Mouse (Mus musculus): ENCODE results near the gene Lin9.

The Lin9 gene

GRCm38 (mm10) chr1:180707368-180707767 lies 66.4 kb downstream of the Lin9 start:
- in situ Hi-C loops (cut with MboI, MseI): no loop called here

GRCm38 (mm10) chr1:180707813-180708212 lies 66.9 kb downstream of the Lin9 start:
- in situ Hi-C loops (cut with MboI, MseI): no loop called here

DNA sequence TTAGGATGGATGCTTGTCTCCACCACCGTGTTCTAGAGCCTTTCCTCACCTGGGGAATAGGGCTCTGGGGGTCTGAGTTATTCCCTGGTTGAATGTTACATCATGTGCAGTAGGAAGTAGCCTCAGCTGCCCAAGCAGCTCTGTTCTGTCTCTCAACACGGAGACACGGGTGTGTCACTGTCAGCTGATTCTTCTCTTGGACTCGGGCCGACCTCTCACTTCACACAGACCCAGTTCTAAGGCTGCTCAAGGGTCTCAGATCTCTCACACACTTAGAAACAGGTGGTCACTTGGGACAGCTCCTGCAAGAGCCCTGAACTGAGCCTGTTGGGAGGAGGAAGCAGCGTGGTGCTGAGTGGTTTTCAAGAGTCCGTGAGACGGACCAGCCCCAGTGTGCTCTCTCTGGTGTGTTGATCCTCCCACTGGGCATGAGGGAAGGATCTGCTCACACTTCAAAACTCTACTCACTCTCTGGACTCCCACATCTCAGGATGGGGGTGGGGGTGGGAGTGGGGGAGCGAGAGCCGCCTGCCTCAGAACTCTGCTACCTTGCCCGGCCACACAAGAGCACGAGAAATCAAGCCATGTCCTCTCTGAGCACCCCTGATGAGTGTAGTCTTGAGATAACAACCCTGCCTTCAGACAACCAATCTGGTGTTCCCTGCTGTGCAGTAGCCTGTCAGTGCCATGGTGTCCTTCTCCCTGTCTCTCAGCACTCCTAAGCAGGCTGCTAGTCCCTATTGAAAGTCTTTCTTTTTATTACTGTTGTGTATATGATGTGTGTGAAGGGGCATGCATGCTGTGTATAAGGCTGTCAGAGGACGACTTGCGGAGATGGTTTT lies 68.2 kb downstream of the Lin9 start:
- in situ Hi-C loops (cut with MboI, MseI): no loop called here

DNA sequence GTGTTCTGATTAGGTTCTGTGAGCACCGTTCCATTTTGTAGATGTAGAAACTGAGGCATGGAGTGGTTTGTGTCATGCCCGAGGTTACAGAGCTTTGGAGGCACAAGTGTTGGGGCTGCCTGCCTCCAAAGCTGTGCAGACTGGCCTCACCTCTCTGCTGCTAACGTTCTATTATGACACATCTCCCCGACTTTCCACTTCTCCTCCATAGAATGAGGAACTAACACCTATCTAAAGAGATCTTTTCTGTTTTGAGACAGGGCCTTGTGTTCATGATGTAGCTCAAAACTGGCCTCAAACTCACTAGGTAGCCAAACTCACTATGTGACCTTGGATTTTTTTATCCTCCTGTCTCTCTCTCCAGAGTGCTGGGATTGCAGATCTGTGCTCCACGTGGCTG lies 77.8 kb downstream of the Lin9 start:
- in situ Hi-C loops (cut with MboI, MseI): loop anchor here (5.0 kb wide), 1 partner anchor 44 kb away; no protein-coding TSS in a partner anchor

DNA sequence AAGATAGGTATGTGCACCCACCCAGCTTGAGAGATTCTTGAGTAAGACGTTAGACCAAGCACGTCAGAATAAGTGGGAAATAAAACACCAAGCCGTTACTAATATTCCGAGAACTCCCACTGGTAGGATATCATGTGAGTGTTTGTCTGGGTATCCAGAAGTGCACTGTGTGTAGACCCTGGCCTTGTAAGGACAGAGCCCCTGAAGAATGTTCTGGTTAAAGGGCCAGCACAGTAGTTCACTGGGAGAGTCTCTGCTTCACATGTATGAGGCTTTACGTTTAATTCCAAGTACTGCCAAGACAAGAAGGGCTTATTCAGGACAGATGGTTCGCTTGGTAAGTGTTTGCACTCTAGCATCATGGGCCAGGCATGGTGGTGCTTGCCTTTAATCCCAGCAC lies 78.5 kb downstream of the Lin9 start:
- in situ Hi-C loops (cut with MboI, MseI): loop anchor here (5.0 kb wide), 1 partner anchor 43 kb away; no protein-coding TSS in a partner anchor

DNA sequence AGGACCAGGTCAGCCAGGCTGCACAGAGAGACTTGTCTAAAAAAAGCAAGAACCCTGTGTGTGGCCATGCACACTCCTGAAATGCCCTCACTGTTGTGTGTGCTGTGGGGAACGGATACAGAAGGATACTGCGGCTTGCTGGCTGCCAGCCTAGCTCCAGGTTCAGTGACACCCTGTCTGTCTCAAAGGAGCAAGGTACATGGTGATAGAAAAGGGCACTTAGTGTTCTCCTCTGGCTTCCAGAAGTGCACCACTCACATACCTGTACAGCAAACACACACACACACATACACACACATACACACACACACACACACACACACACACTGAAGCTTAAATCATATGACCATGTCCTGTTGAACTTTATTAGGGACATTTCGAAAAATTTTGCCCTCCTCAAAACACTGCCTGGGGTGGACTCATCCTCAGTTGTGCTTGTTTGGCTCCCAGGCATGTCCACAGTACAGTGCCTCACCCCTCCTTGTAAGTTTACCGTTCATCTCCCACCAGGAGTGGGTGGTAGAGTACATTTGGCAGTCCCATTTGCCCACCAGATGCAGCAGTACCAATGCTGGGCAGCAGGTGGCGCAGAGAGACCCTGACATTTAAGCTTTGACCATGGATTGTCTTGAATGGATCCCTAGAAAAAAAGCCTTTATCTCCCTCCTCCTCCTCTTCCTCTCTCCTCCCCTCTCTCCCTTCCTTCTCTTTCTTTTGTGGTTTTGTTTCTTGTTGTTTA lies 79.2 kb downstream of the Lin9 start:
- in situ Hi-C loops (cut with MboI, MseI): loop anchor here (5.0 kb wide), 1 partner anchor 42 kb away; no protein-coding TSS in a partner anchor

- in situ Hi-C loops (cut with MboI, MseI): no loop called here
Observed at GRCm38 (mm10) chr1:180722608-180723007, 81.7 kb downstream of the Lin9 start.

DNA sequence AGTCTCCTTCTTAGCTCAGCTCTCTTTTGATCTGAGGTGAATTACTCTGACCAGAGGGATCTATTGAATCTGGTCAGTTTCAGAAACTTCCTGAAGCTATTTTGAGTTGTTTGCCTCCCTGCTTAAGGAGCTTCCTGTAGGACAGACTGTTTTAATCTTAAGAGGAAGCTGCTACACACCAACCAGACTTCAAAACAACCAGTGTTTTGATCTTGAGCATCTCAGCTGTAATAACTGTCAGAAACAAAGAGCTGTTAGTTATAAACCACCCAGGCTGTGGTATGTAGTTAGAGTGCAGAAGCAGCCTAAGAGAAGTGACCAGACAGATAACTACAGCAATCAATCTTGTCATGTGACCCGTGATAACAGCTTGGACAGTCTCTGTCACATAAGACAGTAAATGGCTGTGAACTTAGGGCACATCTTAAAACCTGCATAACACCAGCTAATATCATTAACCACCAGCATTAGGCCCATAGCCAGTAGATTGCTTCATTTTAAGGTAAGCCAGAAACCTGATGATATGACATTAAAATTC lies 82.8 kb downstream of the Lin9 start:
- in situ Hi-C loops (cut with MboI, MseI): no loop called here

GRCm38 (mm10) chr1:180725704-180726179 lies 84.8 kb downstream of the Lin9 start, which contains the start of gene Acbd3:
Acbd3 (plus strand) TSS chr1:180726043.
- in situ Hi-C loops (cut with MboI, MseI): no loop called here

DNA sequence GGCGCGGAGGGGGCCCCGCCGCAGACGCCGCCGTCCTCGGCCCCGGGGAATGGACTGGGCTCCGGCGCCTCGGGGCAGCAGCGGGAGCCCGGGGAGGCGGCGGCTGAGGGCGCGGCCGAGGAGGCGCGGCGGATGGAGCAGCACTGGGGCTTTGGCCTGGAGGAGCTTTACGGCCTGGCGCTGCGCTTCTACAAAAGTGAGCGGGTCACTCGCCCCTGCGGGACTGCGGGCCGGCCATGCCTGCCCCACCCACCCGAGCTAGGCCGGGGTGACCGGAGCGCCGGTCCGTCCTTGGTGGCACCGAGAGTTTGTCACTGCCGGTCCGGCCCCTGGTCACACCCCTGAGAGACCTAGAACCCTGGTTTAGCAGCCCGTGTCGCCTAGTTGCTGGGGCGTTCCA lies 85.2 kb downstream of the Lin9 start:
- in situ Hi-C loops (cut with MboI, MseI): no loop called here

DNA sequence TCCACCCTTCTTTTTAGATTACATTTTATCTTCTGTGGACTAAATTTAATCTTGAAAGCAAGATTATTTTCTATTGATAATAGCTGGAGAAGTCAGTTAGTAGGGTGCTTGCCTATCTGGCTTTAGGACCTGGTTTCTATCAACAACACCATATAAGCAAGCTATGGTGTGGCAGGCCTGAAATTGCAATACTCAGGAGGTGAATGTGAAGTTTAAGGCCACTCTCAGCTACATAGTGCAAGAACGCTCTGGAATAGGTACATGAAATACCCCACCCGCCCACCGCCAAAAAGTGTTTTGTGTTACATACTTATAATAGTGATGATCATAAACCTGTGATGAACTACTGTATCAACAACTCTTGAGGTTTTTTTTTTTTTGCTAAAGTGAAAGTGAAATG lies 88.3 kb downstream of the Lin9 start:
- in situ Hi-C loops (cut with MboI, MseI): no loop called here
